Mouse (Mus musculus): ENCODE data around the gene Gm10642. TPM values are rescaled to one million over a fixed set of nuclear protein-coding genes. Genes with fewer than 3 reads are reported as not detected.

Gm10642 gene
- total RNA-seq (2014; fragmentation: Nextera tagmentation) (0.78 TPM in 1 of 2 replicates, not detected in the other), total RNA-seq (2017) (2.4 and 3.0 TPM in 2 replicates), polyA plus RNA-seq (2012) (0.87 and 1.1 TPM in 2 replicates)

GRCm38 (mm10) chr9:70656130-70657007 lies at the start of gene Gm10642:
TSS of gene Gm10642 (plus strand) at chr9:70656251.
- DNase-seq (ENCODE audit: low spot score) (peak; percentile 61), ATAC-seq (ENCODE audit: extremely low read depth, insufficient number of reproducible peaks, low FRiP score, poor library complexity, severe bottlenecking) (peak; percentile 35; the same call in 1 of the 2 replicates)
- TF ChIP-seq CTCF (IDR thresholded peaks at IDR 0.05; ENCODE audit: low read depth, low read length) (no peak), TAL1 (conservative IDR thresholded peaks at IDR 0.05; ENCODE audit: low read depth, low read length) (no peak), POLR2AphosphoS5 (IDR thresholded peaks at IDR 0.05; ENCODE audit: insufficient replicate concordance, low read depth, low read length) (no peak), GATA1 (IDR thresholded peaks at IDR 0.05; ENCODE audit: borderline replicate concordance, low read length) (no peak), GATA2 (IDR thresholded peaks at IDR 0.05; ENCODE audit: borderline replicate concordance, low read depth, low read length) (no peak)
- no peaks in the 10 kb centered on the region for H3K27me3 ChIP-seq (ENCODE audit: insufficient read depth, low read length)
- H3K4me3 ChIP-seq (ENCODE audit: low read depth, low read length): peak within 1 kb of the TSS; percentile 97
- peaks cover 24% of the 10 kb centered on the region for H3K36me3 ChIP-seq (replicated peaks)
- peaks cover 43% of the 10 kb centered on the region for H3K4me1 ChIP-seq (ENCODE audit: insufficient read depth, low read depth, low read length)
- no peaks in the 10 kb centered on the region for H3K9me3 ChIP-seq (replicated peaks)

GRCm38 (mm10) chr9:70611026-70611673 lies 44.9 kb upstream of the Gm10642 start:
- Histone ChIP-seq H3K4me1 (ENCODE audit: insufficient read depth, low read depth, low read length) (no peaks in the 10 kb centered on the region), H3K9me3 (replicated peaks) (no peaks in the 10 kb centered on the region), H3K27me3 (ENCODE audit: insufficient read depth, low read length) (no peaks in the 10 kb centered on the region), H3K36me3 (replicated peaks) (peaks cover 81% of the 10 kb centered on the region), H3K4me3 (ENCODE audit: low read depth, low read length) (no peak overlapping the region)
- ATAC-seq (ENCODE audit: extremely low read depth, insufficient number of reproducible peaks, low FRiP score, poor library complexity, severe bottlenecking): no peak
- DNase-seq (ENCODE audit: low spot score): no peak
- TF ChIP-seq CTCF (IDR thresholded peaks at IDR 0.05; ENCODE audit: low read depth, low read length) (no peak), TAL1 (conservative IDR thresholded peaks at IDR 0.05; ENCODE audit: low read depth, low read length) (no peak), GATA2 (IDR thresholded peaks at IDR 0.05; ENCODE audit: borderline replicate concordance, low read depth, low read length) (no peak), GATA1 (IDR thresholded peaks at IDR 0.05; ENCODE audit: borderline replicate concordance, low read length) (no peak), POLR2AphosphoS5 (IDR thresholded peaks at IDR 0.05; ENCODE audit: insufficient replicate concordance, low read depth, low read length) (no peak)

- Histone ChIP-seq H3K36me3 (replicated peaks) (peaks cover 41% of the 10 kb centered on the region), H3K4me1 (ENCODE audit: insufficient read depth, low read depth, low read length) (no peaks in the 10 kb centered on the region), H3K4me3 (ENCODE audit: low read depth, low read length) (no peak overlapping the region), H3K9me3 (replicated peaks) (no peaks in the 10 kb centered on the region), H3K27me3 (ENCODE audit: insufficient read depth, low read length) (no peaks in the 10 kb centered on the region)
- ATAC-seq (ENCODE audit: extremely low read depth, insufficient number of reproducible peaks, low FRiP score, poor library complexity, severe bottlenecking): no peak
- TF ChIP-seq GATA1 (IDR thresholded peaks at IDR 0.05; ENCODE audit: borderline replicate concordance, low read length) (no peak), GATA2 (IDR thresholded peaks at IDR 0.05; ENCODE audit: borderline replicate concordance, low read depth, low read length) (no peak), TAL1 (conservative IDR thresholded peaks at IDR 0.05; ENCODE audit: low read depth, low read length) (no peak), CTCF (IDR thresholded peaks at IDR 0.05; ENCODE audit: low read depth, low read length) (no peak), POLR2AphosphoS5 (IDR thresholded peaks at IDR 0.05; ENCODE audit: insufficient replicate concordance, low read depth, low read length) (no peak)
- DNase-seq (ENCODE audit: low spot score): no peak
These were observed 26.3 kb upstream of the Gm10642 start for GRCm38 (mm10) chr9:70629711-70630110.

GRCm38 (mm10) chr9:70631665-70632064 lies 24.4 kb upstream of the Gm10642 start:
- ATAC-seq (ENCODE audit: extremely low read depth, insufficient number of reproducible peaks, low FRiP score, poor library complexity, severe bottlenecking) (no peak), DNase-seq (ENCODE audit: low spot score) (no peak)
- H3K9me3 ChIP-seq (replicated peaks): no peaks in the 10 kb centered on the region
- H3K4me1 ChIP-seq (ENCODE audit: insufficient read depth, low read depth, low read length): no peaks in the 10 kb centered on the region
- no peak overlapping the region for H3K4me3 ChIP-seq (ENCODE audit: low read depth, low read length)
- TF ChIP-seq TAL1 (conservative IDR thresholded peaks at IDR 0.05; ENCODE audit: low read depth, low read length) (no peak), CTCF (IDR thresholded peaks at IDR 0.05; ENCODE audit: low read depth, low read length) (no peak), POLR2AphosphoS5 (IDR thresholded peaks at IDR 0.05; ENCODE audit: insufficient replicate concordance, low read depth, low read length) (no peak)
- no peaks in the 10 kb centered on the region for H3K27me3 ChIP-seq (ENCODE audit: insufficient read depth, low read length)
- H3K36me3 ChIP-seq (replicated peaks): peaks cover 33% of the 10 kb centered on the region

GRCm38 (mm10) chr9:70636748-70637147 lies 19.3 kb upstream of the Gm10642 start:
- DNase-seq (ENCODE audit: low spot score) (no peak), ATAC-seq (ENCODE audit: extremely low read depth, insufficient number of reproducible peaks, low FRiP score, poor library complexity, severe bottlenecking) (no peak)
- Histone ChIP-seq H3K36me3 (replicated peaks) (peaks cover 37% of the 10 kb centered on the region), H3K27me3 (ENCODE audit: insufficient read depth, low read length) (no peaks in the 10 kb centered on the region), H3K4me3 (ENCODE audit: low read depth, low read length) (no peak overlapping the region), H3K9me3 (replicated peaks) (no peaks in the 10 kb centered on the region), H3K4me1 (ENCODE audit: insufficient read depth, low read depth, low read length) (no peaks in the 10 kb centered on the region)
- TF ChIP-seq GATA1 (IDR thresholded peaks at IDR 0.05; ENCODE audit: borderline replicate concordance, low read length) (no peak), POLR2AphosphoS5 (IDR thresholded peaks at IDR 0.05; ENCODE audit: insufficient replicate concordance, low read depth, low read length) (no peak), GATA2 (IDR thresholded peaks at IDR 0.05; ENCODE audit: borderline replicate concordance, low read depth, low read length) (no peak), TAL1 (conservative IDR thresholded peaks at IDR 0.05; ENCODE audit: low read depth, low read length) (no peak), CTCF (IDR thresholded peaks at IDR 0.05; ENCODE audit: low read depth, low read length) (no peak)

GRCm38 (mm10) chr9:70650260-70650659 lies 5.8 kb upstream of the Gm10642 start:
- Histone ChIP-seq H3K4me3 (ENCODE audit: low read depth, low read length) (no peak overlapping the region), H3K9me3 (replicated peaks) (no peaks in the 10 kb centered on the region), H3K4me1 (ENCODE audit: insufficient read depth, low read depth, low read length) (peaks cover 29% of the 10 kb centered on the region), H3K36me3 (replicated peaks) (peaks cover 46% of the 10 kb centered on the region), H3K27me3 (ENCODE audit: insufficient read depth, low read length) (no peaks in the 10 kb centered on the region)
- ATAC-seq (ENCODE audit: extremely low read depth, insufficient number of reproducible peaks, low FRiP score, poor library complexity, severe bottlenecking) (no peak), DNase-seq (ENCODE audit: low spot score) (no peak)
- TF ChIP-seq POLR2AphosphoS5 (IDR thresholded peaks at IDR 0.05; ENCODE audit: insufficient replicate concordance, low read depth, low read length) (no peak), GATA2 (IDR thresholded peaks at IDR 0.05; ENCODE audit: borderline replicate concordance, low read depth, low read length) (no peak), CTCF (IDR thresholded peaks at IDR 0.05; ENCODE audit: low read depth, low read length) (no peak), GATA1 (IDR thresholded peaks at IDR 0.05; ENCODE audit: borderline replicate concordance, low read length) (no peak), TAL1 (conservative IDR thresholded peaks at IDR 0.05; ENCODE audit: low read depth, low read length) (no peak)

Data from G1E (cell line).